Mouse (Mus musculus) cortical plate, adult 2 months (tissue): ENCODE measurements at regions not wholly inside any gene's neighbourhood (a gene's known extent, or its start where the extent isn't known, plus 50 kb on each side); places are given as distances from the start of the nearest gene placed in this dataset.

Experiments used
- CTCF ChIP-seq: fragments of 200-500 bp; IDR thresholded peaks from 2 replicates; pipeline ENCODE4 v1.5.1; 2011; ENCODE audit warnings: mild to moderate bottlenecking, control low read depth, low read length; ENCODE audit not compliant: insufficient read depth; ENCODE audit errors: extremely low read depth
- POLR2A ChIP-seq: fragments of 200-500 bp; IDR thresholded peaks from 2 replicates; pipeline ENCODE4 v1.6.1; 2011; ENCODE audit warnings: mild to moderate bottlenecking, low read length, control low read depth; ENCODE audit not compliant: insufficient read depth; ENCODE audit errors: extremely low read depth

DNA sequence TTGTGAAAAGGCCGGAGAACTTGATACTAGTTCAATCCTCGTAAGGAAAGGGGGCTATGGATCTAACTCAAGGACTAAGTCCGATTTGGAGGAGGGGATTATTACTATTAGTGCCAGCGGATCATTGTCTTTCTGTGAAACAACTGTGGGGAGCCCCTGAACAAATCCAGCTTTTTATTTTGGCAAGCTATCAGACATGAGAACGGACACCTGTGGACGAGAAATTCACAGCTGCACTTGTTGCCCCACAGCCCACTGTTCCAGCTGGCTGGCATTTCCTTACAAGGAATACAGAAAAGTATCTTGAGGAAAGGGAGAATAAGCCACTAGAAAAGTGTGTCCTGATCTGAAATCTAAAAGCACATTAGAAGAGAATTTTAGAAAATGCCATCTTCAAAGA, 363.9 kb upstream of the Itga1 start:
- no peak for TF ChIP-seq CTCF
- no peak for TF ChIP-seq POLR2A
